12 mouse cellular contexts compared by ENCODE assay signal in the genomic region with DNA sequence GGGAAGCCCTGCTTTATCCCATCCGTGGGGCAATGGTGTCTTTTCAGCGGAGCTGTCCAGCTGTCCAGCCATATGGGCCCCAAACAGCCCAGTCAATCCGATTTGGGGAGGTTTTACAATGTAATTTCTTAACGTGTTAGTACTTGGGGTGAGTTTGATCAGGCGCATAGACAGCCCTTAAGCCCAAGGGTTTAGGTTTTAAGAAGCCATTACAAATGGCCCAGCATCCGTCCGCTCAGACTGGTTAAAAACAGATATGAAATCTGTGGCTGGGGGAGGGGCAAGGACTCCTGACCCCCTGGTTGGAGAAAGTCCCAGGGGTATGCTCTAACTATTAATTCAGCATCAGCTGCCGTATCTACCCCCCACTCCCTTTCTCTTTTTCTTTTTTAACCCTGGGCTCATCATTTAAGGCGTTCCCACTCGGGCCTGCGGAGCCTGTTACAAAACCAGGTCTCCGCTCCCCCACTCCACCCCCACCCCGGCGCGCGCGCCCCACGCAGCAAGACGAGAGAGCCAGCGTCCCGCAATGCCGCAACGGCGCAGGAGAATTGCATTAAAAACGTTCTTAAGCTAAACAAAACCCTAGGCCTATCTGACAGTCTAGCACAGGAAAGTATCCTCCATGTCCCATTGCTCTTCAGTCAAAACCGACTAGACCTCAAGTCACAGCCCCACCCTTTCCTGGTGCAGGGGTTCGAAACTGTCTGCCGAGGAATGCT.
DNase-seq lines count a peak whose midpoint lies in the region; ATAC-seq and TF ChIP-seq lines count a peak whose summit lies in the region.
"Had no signal": no experiment of that assay in that cellular context is flagged by ENCODE, and none has a peak within 500 bp of the region (broad histone marks: within the 10 kb centered on the region; RNA-seq: fewer than 3 reads in every experiment).

No protein-coding gene starts in this region.

- H3K4me1 ChIP-seq in hindbrain, embryonic 12.5 days = peaks cover 47% of the 10 kb centered on the region
- peaks cover 10% of the 10 kb centered on the region; the same call in 1 of the 2 replicates for H3K4me1 ChIP-seq in midbrain, postnatal 0 days (ENCODE audit: insufficient read depth, low read length)
- peaks cover 22% of the 10 kb centered on the region for H3K4me1 ChIP-seq in kidney, embryonic 16.5 days (ENCODE audit: insufficient read depth, low read length)

- no peak for TF ChIP-seq CTCF in midbrain, postnatal 0 days (IDR thresholded peaks at IDR 0.05)

- H3K9me3 ChIP-seq in hindbrain, embryonic 12.5 days (replicated peaks) = no peaks in the 10 kb centered on the region
- no peaks in the 10 kb centered on the region for H3K9me3 ChIP-seq in midbrain, postnatal 0 days (ENCODE audit: low read length)
- H3K9me3 ChIP-seq in kidney, embryonic 16.5 days (ENCODE audit: low read length) = no peaks in the 10 kb centered on the region
- H3K9me3 ChIP-seq: embryonic facial prominence, embryonic 15.5 days had no signal

- WGBS in hindbrain, embryonic 12.5 days = 2% methylated on average over 28 of the region's 28 CpGs
- 3% methylated on average over 28 of the region's 28 CpGs for WGBS in midbrain, postnatal 0 days
- 5% methylated on average over 28 of the region's 28 CpGs for WGBS in kidney, embryonic 16.5 days

- peak overlapping the region; percentile 99 for H3K27ac ChIP-seq in hindbrain, embryonic 12.5 days
- H3K27ac ChIP-seq in midbrain, postnatal 0 days (ENCODE audit: low read depth, low read length) = peak overlapping the region; percentile 100
- H3K27ac ChIP-seq in kidney, embryonic 16.5 days (ENCODE audit: low read length) = no peak overlapping the region
- H3K27ac ChIP-seq: embryonic facial prominence, embryonic 15.5 days had no signal

- peaks cover 43% of the 10 kb centered on the region for H3K27me3 ChIP-seq in hindbrain, embryonic 12.5 days
- no peaks in the 10 kb centered on the region for H3K27me3 ChIP-seq in midbrain, postnatal 0 days (ENCODE audit: insufficient read depth, low read length)
- H3K27me3 ChIP-seq in kidney, embryonic 16.5 days (ENCODE audit: insufficient read depth, low read length) = peaks cover 97% of the 10 kb centered on the region

- DNase-seq in cerebellum, adult 18-20 months = peak; percentile 40 to 45
- DNase-seq in embryo, embryonic 10 days (ENCODE audit: low spot score) = peak; percentile 40
- DNase-seq in midbrain, postnatal 0 days (ENCODE audit: low spot score) = peak; percentile 63
- DNase-seq in heart, postnatal 4 days = no peak
- DNase-seq in c-Kit-positive CD71-positive TER-119-positive erythroid progenitor cells, embryonic 14.5 days (ENCODE audit: low spot score) = no peak
- no peak for DNase-seq in spleen, postnatal 10 days (ENCODE audit: low spot score in 2 of 2)
- DNase-seq: adrenal gland, adult 2 months; kidney, adult 8-10 months; lung, postnatal 14 days had no signal

- H3K4me3 ChIP-seq in hindbrain, embryonic 12.5 days = peak overlapping the region; percentile 16; the same call in 1 of the 2 replicates
- peak overlapping the region; percentile 67; the same call in 1 of the 2 replicates for H3K4me3 ChIP-seq in midbrain, postnatal 0 days (ENCODE audit: low read depth, low read length)
- no peak overlapping the region for H3K4me3 ChIP-seq in kidney, embryonic 16.5 days (ENCODE audit: low read length)
- H3K4me3 ChIP-seq: embryonic facial prominence, embryonic 15.5 days had no signal

- H3K9ac ChIP-seq in hindbrain, embryonic 12.5 days = peak overlapping the region; percentile 97
- peak overlapping the region; percentile 99 for H3K9ac ChIP-seq in midbrain, postnatal 0 days (replicated peaks; ENCODE audit: low read length, poor library complexity, severe bottlenecking)
- no peak overlapping the region for H3K9ac ChIP-seq in kidney, embryonic 16.5 days (replicated peaks; ENCODE audit: low read length)
- H3K9ac ChIP-seq: embryonic facial prominence, embryonic 15.5 days had no signal

- peak overlapping the region; percentile 64 for H3K4me2 ChIP-seq in hindbrain, embryonic 12.5 days (replicated peaks)
- peak overlapping the region; percentile 95 for H3K4me2 ChIP-seq in midbrain, postnatal 0 days (ENCODE audit: low read depth, low read length, poor library complexity, severe bottlenecking)
- H3K4me2 ChIP-seq in kidney, embryonic 16.5 days (replicated peaks; ENCODE audit: low read depth, low read length) = no peak overlapping the region
- H3K4me2 ChIP-seq: embryonic facial prominence, embryonic 15.5 days had no signal

- peaks cover 4% of the 10 kb centered on the region for H3K36me3 ChIP-seq in hindbrain, embryonic 12.5 days
- peaks cover 1% of the 10 kb centered on the region; the same call in 1 of the 2 replicates for H3K36me3 ChIP-seq in midbrain, postnatal 0 days (ENCODE audit: insufficient read depth, low read length)
- H3K36me3 ChIP-seq in kidney, embryonic 16.5 days (ENCODE audit: insufficient read depth, low read length) = no peaks in the 10 kb centered on the region
- H3K36me3 ChIP-seq: embryonic facial prominence, embryonic 15.5 days had no signal

- no peak for ATAC-seq in hindbrain, embryonic 12.5 days (ENCODE audit: low FRiP score)
- no peak for ATAC-seq in midbrain, postnatal 0 days (ENCODE audit: low FRiP score)
- ATAC-seq in kidney, embryonic 16.5 days (ENCODE audit: low FRiP score, low TSS enrichment) = no peak

Comparison
In these comparisons a context has a peak if more than half of its experiments do, and no peak if none do; other contexts are left out.
1. DNase-seq: peak in cerebellum, adult 18-20 months (2 of 2), embryo, embryonic 10 days (single experiment) and midbrain, postnatal 0 days (single experiment); none in heart, postnatal 4 days (single experiment), c-Kit-positive CD71-positive TER-119-positive erythroid progenitor cells, embryonic 14.5 days (single experiment) and spleen, postnatal 10 days (0 of 2).